Mouse (Mus musculus) lung, postnatal 0 days (tissue): ENCODE results near the gene Ldlrap1.

Source experiments
- CTCF ChIP-seq: IDR thresholded peaks from 2 replicates; pipeline ENCODE4 v1.5.1; 2016; ENCODE audit warnings: antibody characterized with exemption, mild to moderate bottlenecking
- EP300 ChIP-seq: IDR thresholded peaks from 2 replicates; pipeline ENCODE4 v1.6.1; 2016; ENCODE audit warnings: antibody characterized with exemption, mild to moderate bottlenecking, control low read depth

- TF ChIP-seq CTCF (no peak), EP300 (no peak)
Measured at GRCm38 (mm10) chr4:134750263-134750662, 17.6 kb downstream of the Ldlrap1 start.
